17 mouse cellular contexts compared by ENCODE assay signal in genomic region chr7:69585716-69586115, GRCm38 (mm10).
DNase-seq lines count a peak whose midpoint lies in the region; ATAC-seq and TF ChIP-seq lines count a peak whose summit lies in the region.
"Had no signal": no experiment of that assay in that cellular context is flagged by ENCODE, and none has a peak within 500 bp of the region (broad histone marks: within the 10 kb centered on the region; RNA-seq: fewer than 3 reads in every experiment).

No protein-coding gene starts in this region.

- WGBS in forebrain, embryonic 11.5 days: 31% methylated on average over 6 of the region's 6 CpGs
- WGBS in forebrain, embryonic 16.5 days: 23% methylated on average over 6 of the region's 6 CpGs
- 49% methylated on average over 6 of the region's 6 CpGs for WGBS in kidney, postnatal 0 days
- WGBS in embryonic facial prominence, embryonic 14.5 days: 50% methylated on average over 6 of the region's 6 CpGs

- peak; percentile 38; the same call in 1 of the 2 replicates for TF ChIP-seq CTCF in kidney, postnatal 0 days (IDR thresholded peaks at IDR 0.05; ENCODE audit: low read depth)

- H3K4me3 ChIP-seq in forebrain, embryonic 11.5 days (ENCODE audit: low read depth, low read length): no peak overlapping the region
- no peak overlapping the region for H3K4me3 ChIP-seq in forebrain, embryonic 16.5 days (replicated peaks; ENCODE audit: low read length)
- no peak overlapping the region for H3K4me3 ChIP-seq in kidney, postnatal 0 days (replicated peaks; ENCODE audit: low read depth, low read length)
- no peak overlapping the region for H3K4me3 ChIP-seq in embryonic facial prominence, embryonic 14.5 days (ENCODE audit: low read depth, low read length)
- H3K4me3 ChIP-seq: erythroblast, embryonic 14.5 days; hindbrain, embryonic 13.5 days; limb, embryonic 15.5 days had no signal

- H3K27me3 ChIP-seq in forebrain, embryonic 11.5 days (ENCODE audit: control insufficient read depth, insufficient read depth, low read length): no peaks in the 10 kb centered on the region
- no peaks in the 10 kb centered on the region for H3K27me3 ChIP-seq in forebrain, embryonic 16.5 days (replicated peaks; ENCODE audit: control insufficient read depth, insufficient read depth, low read length)
- no peaks in the 10 kb centered on the region for H3K27me3 ChIP-seq in kidney, postnatal 0 days (ENCODE audit: insufficient read depth, low read length)
- no peaks in the 10 kb centered on the region for H3K27me3 ChIP-seq in embryonic facial prominence, embryonic 14.5 days (replicated peaks; ENCODE audit: control insufficient read depth, insufficient read depth, low read length)
- H3K27me3 ChIP-seq: limb, embryonic 15.5 days had no signal

- 0 out of 2 replicates have a peak, but pooled peaks cover 2% of the 10 kb centered on the region for H3K4me1 ChIP-seq in forebrain, embryonic 11.5 days (replicated peaks; ENCODE audit: control insufficient read depth, insufficient read depth, low read length)
- H3K4me1 ChIP-seq in forebrain, embryonic 16.5 days (replicated peaks; ENCODE audit: control insufficient read depth, insufficient read depth, low read length): no peaks in the 10 kb centered on the region
- H3K4me1 ChIP-seq in kidney, postnatal 0 days (replicated peaks; ENCODE audit: insufficient read depth, low read length): no peaks in the 10 kb centered on the region
- H3K4me1 ChIP-seq in embryonic facial prominence, embryonic 14.5 days (ENCODE audit: control insufficient read depth, insufficient read depth, low read length): no peaks in the 10 kb centered on the region
- H3K4me1 ChIP-seq: hindbrain, embryonic 13.5 days; limb, embryonic 15.5 days had no signal

- no peak overlapping the region for H3K9ac ChIP-seq in forebrain, embryonic 11.5 days (ENCODE audit: low read length)
- no peak overlapping the region for H3K9ac ChIP-seq in forebrain, embryonic 16.5 days (replicated peaks; ENCODE audit: low read depth, low read length)
- no peak overlapping the region for H3K9ac ChIP-seq in kidney, postnatal 0 days (ENCODE audit: low read depth, low read length)
- H3K9ac ChIP-seq in embryonic facial prominence, embryonic 14.5 days (ENCODE audit: low read depth, low read length): no peak overlapping the region
- H3K9ac ChIP-seq: hindbrain, embryonic 13.5 days; limb, embryonic 15.5 days; liver, postnatal 0 days had no signal

- H3K36me3 ChIP-seq in forebrain, embryonic 11.5 days (ENCODE audit: control insufficient read depth, insufficient read depth, low read length): no peaks in the 10 kb centered on the region
- H3K36me3 ChIP-seq in forebrain, embryonic 16.5 days (ENCODE audit: control insufficient read depth, insufficient read depth): no peaks in the 10 kb centered on the region
- no peaks in the 10 kb centered on the region for H3K36me3 ChIP-seq in kidney, postnatal 0 days (ENCODE audit: insufficient read depth, low read length)
- H3K36me3 ChIP-seq in embryonic facial prominence, embryonic 14.5 days (ENCODE audit: control insufficient read depth, insufficient read depth, low read length): no peaks in the 10 kb centered on the region
- H3K36me3 ChIP-seq: hindbrain, embryonic 13.5 days; limb, embryonic 15.5 days had no signal

- H3K9me3 ChIP-seq in forebrain, embryonic 11.5 days (ENCODE audit: control insufficient read depth, low read length): no peaks in the 10 kb centered on the region
- no peaks in the 10 kb centered on the region for H3K9me3 ChIP-seq in forebrain, embryonic 16.5 days (ENCODE audit: control insufficient read depth, low read length)
- H3K9me3 ChIP-seq in kidney, postnatal 0 days (replicated peaks; ENCODE audit: low read length): no peaks in the 10 kb centered on the region
- H3K9me3 ChIP-seq in embryonic facial prominence, embryonic 14.5 days (ENCODE audit: control insufficient read depth, low read length): no peaks in the 10 kb centered on the region
- H3K9me3 ChIP-seq: hindbrain, embryonic 13.5 days; limb, embryonic 15.5 days had no signal

- ATAC-seq in forebrain, embryonic 11.5 days (replicated peaks; ENCODE audit: low FRiP score): peak; percentile 79
- no peak for ATAC-seq in forebrain, embryonic 16.5 days
- no peak for ATAC-seq in kidney, postnatal 0 days (replicated peaks; ENCODE audit: low FRiP score, low read depth)
- peak; percentile 74 for ATAC-seq in embryonic facial prominence, embryonic 14.5 days (ENCODE audit: low read depth)
- ATAC-seq: liver, postnatal 0 days; Patski had no signal

- H3K4me2 ChIP-seq in forebrain, embryonic 11.5 days (ENCODE audit: low read depth, low read length, severe bottlenecking): no peak overlapping the region
- no peak overlapping the region for H3K4me2 ChIP-seq in forebrain, embryonic 16.5 days (ENCODE audit: low read length)
- H3K4me2 ChIP-seq in kidney, postnatal 0 days (ENCODE audit: low read length): no peak overlapping the region
- no peak overlapping the region for H3K4me2 ChIP-seq in embryonic facial prominence, embryonic 14.5 days (ENCODE audit: low read depth, low read length)
- H3K4me2 ChIP-seq: hindbrain, embryonic 13.5 days; limb, embryonic 15.5 days had no signal

- DNase-seq in forebrain, embryonic 11.5 days (ENCODE audit: low spot score): peak; percentile 59
- peak; percentile 21 for DNase-seq in kidney, postnatal 0 days (ENCODE audit: low spot score)
- no peak for DNase-seq in kidney, postnatal 4 days
- DNase-seq in ES-CJ7 (ENCODE audit: low read depth, low spot score): peak; percentile 4
- peak; percentile 57 for DNase-seq in embryonic facial prominence, embryonic 14.5 days (ENCODE audit: low spot score)
- DNase-seq in heart, postnatal 10 days: no peak
- DNase-seq in frontal cortex, postnatal 25 days (ENCODE audit: low spot score in 2 of 2): no peak
- DNase-seq: cerebellum, adult 2 months; kidney, adult 11 months; liver, postnatal 0 days; right cerebral cortex, postnatal 25 days; thymus, postnatal 36 days had no signal

- intact Hi-C loops in heart, postnatal 10 days (cut with DNase I): no loop called here

- H3K27ac ChIP-seq in forebrain, embryonic 11.5 days (ENCODE audit: low read depth, low read length): no peak overlapping the region
- no peak overlapping the region for H3K27ac ChIP-seq in forebrain, embryonic 16.5 days (ENCODE audit: low read length)
- H3K27ac ChIP-seq in kidney, postnatal 0 days: no peak overlapping the region
- no peak overlapping the region for H3K27ac ChIP-seq in embryonic facial prominence, embryonic 14.5 days (replicated peaks; ENCODE audit: low read depth, low read length)
- H3K27ac ChIP-seq: hindbrain, embryonic 13.5 days; limb, embryonic 15.5 days had no signal

Comparison
In these comparisons a context has a peak if more than half of its experiments do, and no peak if none do; other contexts are left out.
1. ATAC-seq: peak in forebrain, embryonic 11.5 days (single experiment) and embryonic facial prominence, embryonic 14.5 days (single experiment); none in forebrain, embryonic 16.5 days (single experiment) and kidney, postnatal 0 days (single experiment).
2. DNase-seq: peak in forebrain, embryonic 11.5 days (single experiment), kidney, postnatal 0 days (single experiment), ES-CJ7 (single experiment) and embryonic facial prominence, embryonic 14.5 days (single experiment); none in kidney, postnatal 4 days (0 of 2), heart, postnatal 10 days (0 of 2) and frontal cortex, postnatal 25 days (0 of 2).